Mouse (Mus musculus) ES-Bruce4 (cell line): ENCODE results near the gene Tcn2.

Source experiments
- CTCF ChIP-seq: IDR thresholded peaks from one replicate; pipeline ENCODE4 v1.8.1; 2011; ENCODE audit warnings: low read depth, low read length
- EP300 ChIP-seq: IDR thresholded peaks from 2 replicates; pipeline ENCODE4 v1.6.1; 2011; ENCODE audit warnings: low read depth, low read length; ENCODE audit not compliant: insufficient read depth
- POLR2A ChIP-seq: IDR thresholded peaks from one replicate; pipeline ENCODE4 v1.8.1; 2011; ENCODE audit warnings: low read length; ENCODE audit not compliant: insufficient read depth

DNA sequence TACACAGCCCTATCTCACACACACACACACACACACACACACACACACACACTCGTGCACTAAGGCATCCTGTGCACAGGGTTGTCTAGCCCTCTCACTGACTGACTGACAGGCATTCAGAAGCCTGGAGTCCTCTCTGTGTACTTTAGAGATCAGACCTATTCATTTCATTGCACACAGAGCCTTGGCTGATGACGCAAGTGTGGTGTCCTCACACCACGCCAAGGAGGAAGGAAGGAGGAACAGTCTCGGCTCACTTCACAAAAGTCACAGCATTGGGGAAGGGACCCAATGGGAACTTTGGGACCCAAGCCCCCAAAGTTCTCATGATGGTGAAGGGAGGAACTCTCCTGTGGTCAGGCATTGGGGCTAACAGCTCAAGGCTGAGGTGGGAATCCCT, 1.9 kb downstream of the Tcn2 start:
- TF ChIP-seq EP300 (no peak), CTCF (no peak), POLR2A (no peak)
